Mouse (Mus musculus) neutrophil, adult 65 days (primary cell): Measurements from ENCODE around the gene Tmem254b. TPM values are rescaled to one million over a fixed set of nuclear protein-coding genes. Genes with fewer than 3 reads are reported as not detected.

ENCODE experiments used
- total RNA-seq: library from RNA; stranded (reverse); gene quantifications from 2 replicates; pipeline ENCODE4 v1.2.4, GENCODE M21; 2023

Gene Tmem254b
- total RNA-seq = 5.5 and 7.2 TPM in 2 replicates

GRCm38 (mm10) chr14:26206926-26207247, at the start of gene Tmem254b:
TSS of gene Tmem254b (minus strand) at chr14:26207041.

GRCm38 (mm10) chr14:26182380-26182779, 24.5 kb downstream of the Tmem254b start, which contains the start of gene Plac9b:
TSS of gene Plac9b (minus strand) at chr14:26182480.

Other genes starting within 250 kb of the Tmem254b start
- not detected in 2 replicates for gene Duxbl1, start 228.5 kb downstream of the Tmem254b start, total RNA-seq
- gene Gm9780, start 164.3 kb downstream of the Tmem254b start, total RNA-seq = not detected in 2 replicates
- 4.0 TPM in 1 of 2 replicates, not detected in the other for gene Tmem254c, start 139.7 kb downstream of the Tmem254b start, total RNA-seq
- gene Cphx2, start 125.5 kb downstream of the Tmem254b start, total RNA-seq = not detected in 2 replicates
- gene Cphx3, start 124.7 kb downstream of the Tmem254b start, total RNA-seq = not detected in 2 replicates
- not detected in 2 replicates for gene Duxbl2, start 88.7 kb downstream of the Tmem254b start, total RNA-seq
- gene Plac9b, start 24.6 kb downstream of the Tmem254b start, total RNA-seq = not detected in 2 replicates
- gene Duxbl3, start 50.9 kb upstream of the Tmem254b start, total RNA-seq = not detected in 2 replicates